Mouse (Mus musculus) CH12.LX (cell line): ENCODE data around the gene Lmtk2.

Experiments
- MAX ChIP-seq: IDR thresholded peaks from 2 replicates; pipeline ENCODE4 v1.6.1; 2011; ENCODE audit warnings: low read length, improper control_type of control experiment
- POLR2A ChIP-seq: IDR thresholded peaks from 2 replicates; pipeline ENCODE4 v1.6.1; 2011; ENCODE audit warnings: low read depth, mild to moderate bottlenecking, improper control_type of control experiment, low read length
- SIN3A ChIP-seq: IDR thresholded peaks from 2 replicates; pipeline ENCODE4 v1.6.1; 2012; ENCODE audit warnings: low read length, improper control_type of control experiment, inconsistent platforms

GRCm38 (mm10) chr5:144173648-144174047 lies 73.4 kb downstream of the Lmtk2 start:
- TF ChIP-seq POLR2A (no peak), SIN3A (no peak), MAX (no peak)
